Mouse (Mus musculus): ENCODE measurements around the gene Elmod3. TPM values are rescaled to one million over a fixed set of nuclear protein-coding genes. Genes with fewer than 3 reads are reported as not detected.

Gene Elmod3
- polyA plus RNA-seq, 2 experiments: 2.9 to 4.9 TPM

GRCm38 (mm10) chr6:72532580-72532979 lies 65.6 kb downstream of the Elmod3 start:
- H3K9ac ChIP-seq (replicated peaks): no peak overlapping the region
- no peak overlapping the region for H3K4me2 ChIP-seq (ENCODE audit: low read depth)
- DNase-seq (ENCODE audit: low read depth in 3 of 3, low spot score in 3 of 3) (no peak), ATAC-seq (ENCODE audit: insufficient read depth) (no peak)
- no peaks in the 10 kb centered on the region for H3K27me3 ChIP-seq (ENCODE audit: control insufficient read depth, insufficient read depth, low read length)
- no peak overlapping the region for H3K27ac ChIP-seq
- H3K9me3 ChIP-seq (ENCODE audit: control insufficient read depth, low read length): no peaks in the 10 kb centered on the region
- WGBS (ENCODE audit: insufficient replicate concordance): 65% methylated on average over 4 of the region's 4 CpGs
- TF ChIP-seq CTCF (IDR thresholded peaks at IDR 0.05; ENCODE audit: low read depth) (no peak), EP300 (IDR thresholded peaks at IDR 0.05; ENCODE audit: low read depth) (no peak)
- H3K4me1 ChIP-seq (replicated peaks; ENCODE audit: control insufficient read depth in 2 of 2, insufficient read depth in 2 of 2, low read length in 1 of 2): peaks cover 0 to 2% of the 10 kb centered on the region in 2 experiments; a peak in 2 of 4 replicates
- H3K4me3 ChIP-seq (ENCODE audit: insufficient read depth in 1 of 2, low read depth in 2 of 2, low read length in 2 of 2): no peak overlapping the region
- no peaks in the 10 kb centered on the region for H3K36me3 ChIP-seq (replicated peaks; ENCODE audit: control insufficient read depth, insufficient read depth, low read depth)

- WGBS (ENCODE audit: insufficient replicate concordance): 63% methylated on average over 10 of the region's 10 CpGs
- Histone ChIP-seq H3K9ac (replicated peaks) (no peak overlapping the region), H3K4me3 (ENCODE audit: insufficient read depth in 1 of 2, low read depth in 2 of 2, low read length in 2 of 2) (no peak overlapping the region), H3K4me2 (ENCODE audit: low read depth) (no peak overlapping the region), H3K27me3 (ENCODE audit: control insufficient read depth, insufficient read depth, low read length) (no peaks in the 10 kb centered on the region), H3K36me3 (replicated peaks; ENCODE audit: control insufficient read depth, insufficient read depth, low read depth) (no peaks in the 10 kb centered on the region), H3K9me3 (ENCODE audit: control insufficient read depth, low read length) (no peaks in the 10 kb centered on the region), H3K4me1 (replicated peaks; ENCODE audit: control insufficient read depth in 2 of 2, insufficient read depth in 2 of 2, low read length in 1 of 2) (no peaks in the 10 kb centered on the region), H3K27ac (no peak overlapping the region)
- ATAC-seq (ENCODE audit: insufficient read depth): no peak
- no peak for TF ChIP-seq EP300 (IDR thresholded peaks at IDR 0.05; ENCODE audit: low read depth)
- no peak for TF ChIP-seq CTCF (IDR thresholded peaks at IDR 0.05; ENCODE audit: low read depth)
- no peak for DNase-seq (ENCODE audit: low read depth in 3 of 3, low spot score in 3 of 3)
Measured at GRCm38 (mm10) chr6:72528410-72529151, 69.6 kb downstream of the Elmod3 start.

GRCm38 (mm10) chr6:72527070-72527469 lies 71.1 kb downstream of the Elmod3 start:
- Histone ChIP-seq H3K27ac (no peak overlapping the region), H3K36me3 (replicated peaks; ENCODE audit: control insufficient read depth, insufficient read depth, low read depth) (no peaks in the 10 kb centered on the region), H3K9ac (replicated peaks) (no peak overlapping the region), H3K27me3 (ENCODE audit: control insufficient read depth, insufficient read depth, low read length) (no peaks in the 10 kb centered on the region), H3K4me1 (replicated peaks; ENCODE audit: control insufficient read depth in 2 of 2, insufficient read depth in 2 of 2, low read length in 1 of 2) (no peaks in the 10 kb centered on the region), H3K9me3 (ENCODE audit: control insufficient read depth, low read length) (no peaks in the 10 kb centered on the region), H3K4me3 (ENCODE audit: insufficient read depth in 1 of 2, low read depth in 2 of 2, low read length in 2 of 2) (no peak overlapping the region), H3K4me2 (ENCODE audit: low read depth) (no peak overlapping the region)
- ATAC-seq (ENCODE audit: insufficient read depth) (no peak), DNase-seq (ENCODE audit: low read depth in 3 of 3, low spot score in 3 of 3) (no peak)
- 65% methylated on average over 4 of the region's 4 CpGs for whole genome bisulfite sequencing (ENCODE audit: insufficient replicate concordance)
- no peak for TF ChIP-seq EP300 (IDR thresholded peaks at IDR 0.05; ENCODE audit: low read depth)
- no peak for TF ChIP-seq CTCF (IDR thresholded peaks at IDR 0.05; ENCODE audit: low read depth)

GRCm38 (mm10) chr6:72524160-72524559 lies 74.1 kb downstream of the Elmod3 start:
- H3K27me3 ChIP-seq (ENCODE audit: control insufficient read depth, insufficient read depth, low read length): no peaks in the 10 kb centered on the region
- ATAC-seq (ENCODE audit: insufficient read depth) (no peak), DNase-seq (ENCODE audit: low read depth in 3 of 3, low spot score in 3 of 3) (no peak)
- no peaks in the 10 kb centered on the region for H3K9me3 ChIP-seq (ENCODE audit: control insufficient read depth, low read length)
- no peak overlapping the region for H3K27ac ChIP-seq
- no peaks in the 10 kb centered on the region for H3K4me1 ChIP-seq (replicated peaks; ENCODE audit: control insufficient read depth in 2 of 2, insufficient read depth in 2 of 2, low read length in 1 of 2)
- 19% methylated on average over 2 of the region's 2 CpGs for WGBS (ENCODE audit: insufficient replicate concordance)
- H3K36me3 ChIP-seq (replicated peaks; ENCODE audit: control insufficient read depth, insufficient read depth, low read depth): no peaks in the 10 kb centered on the region
- TF ChIP-seq CTCF (IDR thresholded peaks at IDR 0.05; ENCODE audit: low read depth) (no peak), EP300 (IDR thresholded peaks at IDR 0.05; ENCODE audit: low read depth) (no peak)
- H3K4me2 ChIP-seq (ENCODE audit: low read depth): no peak overlapping the region
- no peak overlapping the region for H3K4me3 ChIP-seq (ENCODE audit: insufficient read depth in 1 of 2, low read depth in 2 of 2, low read length in 2 of 2)
- H3K9ac ChIP-seq (replicated peaks): no peak overlapping the region

- Histone ChIP-seq H3K9ac (replicated peaks) (no peak overlapping the region), H3K9me3 (ENCODE audit: control insufficient read depth, low read length) (no peaks in the 10 kb centered on the region), H3K4me3 (ENCODE audit: insufficient read depth in 1 of 2, low read depth in 2 of 2, low read length in 2 of 2) (no peak overlapping the region), H3K4me2 (ENCODE audit: low read depth) (no peak overlapping the region), H3K27ac (no peak overlapping the region), H3K36me3 (replicated peaks; ENCODE audit: control insufficient read depth, insufficient read depth, low read depth) (no peaks in the 10 kb centered on the region), H3K27me3 (ENCODE audit: control insufficient read depth, insufficient read depth, low read length) (no peaks in the 10 kb centered on the region), H3K4me1 (replicated peaks; ENCODE audit: control insufficient read depth in 2 of 2, insufficient read depth in 2 of 2, low read length in 1 of 2) (no peaks in the 10 kb centered on the region)
- no peak for ATAC-seq (ENCODE audit: insufficient read depth)
- WGBS (ENCODE audit: insufficient replicate concordance): 60% methylated on average over 4 of the region's 4 CpGs
- DNase-seq (ENCODE audit: low read depth in 3 of 3, low spot score in 3 of 3): no peak
- TF ChIP-seq EP300 (IDR thresholded peaks at IDR 0.05; ENCODE audit: low read depth): no peak
- no peak for TF ChIP-seq CTCF (IDR thresholded peaks at IDR 0.05; ENCODE audit: low read depth)
Measured at GRCm38 (mm10) chr6:72523222-72523621, 75.0 kb downstream of the Elmod3 start.

Measured in liver, embryonic 14.5 days (tissue).